Mouse (Mus musculus) midbrain, embryonic 14.5 days (tissue): ENCODE data around the gene 2410015M20Rik. TPM values are rescaled to one million over a fixed set of nuclear protein-coding genes. Genes with fewer than 3 reads are reported as not detected.
A peak's percentile ranks its signal among the peaks of the same experiment; 100 is the strongest.

Experiments used
- ATAC-seq: fragments of 200-750 bp; cut with Nextera tagmentation; 2 replicates; pipeline ENCODE4 v1.8.0; 2017; ENCODE audit warnings: moderate number of reproducible peaks, moderate library complexity; ENCODE audit not compliant: low FRiP score, low TSS enrichment
- DNase-seq: peaks from one replicate; pipeline ENCODE4 v3.0.0-alpha.2; 2015
- H3K27ac ChIP-seq: fragments of 300-500 bp; sonication (generic); replicated peaks from 2 replicates; pipeline ENCODE4 v1.5.1; 2014; ENCODE audit warnings: mild to moderate bottlenecking, low read depth, low read length, moderate library complexity
- H3K27me3 ChIP-seq: fragments of 300-500 bp; sonication (generic); 2 replicates; pipeline ENCODE4 v1.6.1; 2014; ENCODE audit warnings: low read length, control low read depth, mixed read lengths; ENCODE audit not compliant: control insufficient read depth, insufficient read depth
- H3K36me3 ChIP-seq: fragments of 300-500 bp; sonication (generic); 2 replicates; pipeline ENCODE4 v1.6.1; 2014; ENCODE audit warnings: low read length, control low read depth; ENCODE audit not compliant: control insufficient read depth, insufficient read depth
- H3K4me1 ChIP-seq: fragments of 300-500 bp; sonication (generic); 2 replicates; pipeline ENCODE4 v1.6.1; 2014; ENCODE audit warnings: mild to moderate bottlenecking, antibody characterized with exemption, low read length, control low read depth; ENCODE audit not compliant: control insufficient read depth, insufficient read depth
- H3K4me2 ChIP-seq: fragments of 300-500 bp; sonication (generic); 2 replicates; pipeline ENCODE4 v1.6.1; 2014; ENCODE audit warnings: mild to moderate bottlenecking, low read length, moderate library complexity
- H3K4me3 ChIP-seq: fragments of 300-500 bp; sonication (generic); replicated peaks from 2 replicates; pipeline ENCODE4 v1.5.1; 2014; ENCODE audit warnings: low read depth, low read length
- H3K9ac ChIP-seq: fragments of 300-500 bp; sonication (generic); replicated peaks from 2 replicates; pipeline ENCODE4 v1.6.1; 2014; ENCODE audit warnings: mild to moderate bottlenecking, low read length, moderate library complexity
- H3K9me3 ChIP-seq: fragments of 300-500 bp; sonication (generic); 2 replicates; pipeline ENCODE4 v1.6.1; 2016; ENCODE audit warnings: low read length, control low read depth, mixed read lengths; ENCODE audit not compliant: control insufficient read depth
- WGBS: fragments of 180-500 bp; shearing (Covaris S2); extraction: QIAGEN DNeasy Blood & Tissue Kit; methylation state at CpG from one replicate; pipeline ENCODE4 v1.1.7; 2014; 5-methylcytosine and 5-hydroxymethylcytosine counted together
- polyA plus RNA-seq: library from polyadenylated mRNA; unstranded; fragments of >200 nt; fragmentation: Nextera tagmentation; extraction: Ambion mirVana; gene quantifications from 2 replicates; pipeline ENCODE4 v1.2.1, GENCODE M21; 2014

Gene 2410015M20Rik
- polyA plus RNA-seq, 1 experiment from 2014 or later = 195 TPM

- DNase-seq (no peak), ATAC-seq (no peak)
- H3K27me3 ChIP-seq = no peaks in the 10 kb centered on the region
- H3K4me1 ChIP-seq = peaks cover 27% of the 10 kb centered on the region
- H3K9ac ChIP-seq = no peak overlapping the region
- no peaks in the 10 kb centered on the region for H3K9me3 ChIP-seq
- H3K27ac ChIP-seq = no peak overlapping the region
- H3K4me2 ChIP-seq = 0 out of 2 replicates have a peak overlapping the region, but pooled peaks have one; percentile 5
- 68% methylated on average over 1 of the region's 1 CpGs for WGBS
- H3K4me3 ChIP-seq = no peak overlapping the region
- peaks cover 64% of the 10 kb centered on the region for H3K36me3 ChIP-seq
Observed at GRCm38 (mm10) chr17:56587773-56588172, 21.8 kb downstream of the 2410015M20Rik start.

- Histone ChIP-seq H3K27ac (peak overlapping the region; percentile 91), H3K9me3 (no peaks in the 10 kb centered on the region), H3K36me3 (peaks cover 65% of the 10 kb centered on the region), H3K4me2 (peak overlapping the region; percentile 78), H3K27me3 (no peaks in the 10 kb centered on the region), H3K9ac (peak overlapping the region; percentile 83), H3K4me3 (peak overlapping the region; percentile 93), H3K4me1 (peaks cover 37% of the 10 kb centered on the region)
- ATAC-seq (peak; percentile 21; the same call in 1 of the 2 replicates), DNase-seq (peak; percentile 68)
- WGBS = under 1% methylated on average over 61 of the region's 61 CpGs
Observed at GRCm38 (mm10) chr17:56585171-56585821, 24.3 kb downstream of the 2410015M20Rik start.

GRCm38 (mm10) chr17:56584257-56585130 lies 25.1 kb downstream of the 2410015M20Rik start, which contains the start of the genes Safb2 and Safb:
Gene Safb2, minus strand, starts transcription at chr17:56584585.
Gene Safb, plus strand, starts transcription at chr17:56584825.
- Histone ChIP-seq H3K4me1 (peaks cover 37% of the 10 kb centered on the region), H3K36me3 (peaks cover 61% of the 10 kb centered on the region), H3K9ac (peak within 1 kb of the TSS; percentile 83), H3K27me3 (no peaks in the 10 kb centered on the region), H3K27ac (peak within 1 kb of the TSS; percentile 91), H3K4me3 (peak within 1 kb of the TSS; percentile 93), H3K9me3 (no peaks in the 10 kb centered on the region), H3K4me2 (peak within 1 kb of the TSS; percentile 94)
- under 1% methylated on average over 97 of the region's 101 CpGs for WGBS
- ATAC-seq (peak; percentile 95), DNase-seq (peak; percentile 100)

- Histone ChIP-seq H3K4me3 (peak overlapping the region; percentile 93), H3K36me3 (peaks cover 61% of the 10 kb centered on the region), H3K4me1 (peaks cover 37% of the 10 kb centered on the region), H3K27me3 (no peaks in the 10 kb centered on the region), H3K9me3 (no peaks in the 10 kb centered on the region), H3K9ac (peak overlapping the region; percentile 72), H3K4me2 (peak overlapping the region; percentile 94), H3K27ac (peak overlapping the region; percentile 91)
- ATAC-seq (no peak), DNase-seq (peak; percentile 14)
- WGBS = 5% methylated on average over 33 of the region's 33 CpGs
Observed at GRCm38 (mm10) chr17:56583611-56584256, 25.8 kb downstream of the 2410015M20Rik start.

- 74% methylated on average over 1 of the region's 1 CpGs for WGBS
- no peak for ATAC-seq
- peak overlapping the region; percentile 93 for H3K4me3 ChIP-seq
- H3K9ac ChIP-seq = peak overlapping the region; percentile 72
- DNase-seq = no peak
- peaks cover 61% of the 10 kb centered on the region for H3K36me3 ChIP-seq
- H3K4me1 ChIP-seq = peaks cover 37% of the 10 kb centered on the region
- H3K9me3 ChIP-seq = no peaks in the 10 kb centered on the region
- no peaks in the 10 kb centered on the region for H3K27me3 ChIP-seq
- no peak overlapping the region for H3K27ac ChIP-seq
- H3K4me2 ChIP-seq = peak overlapping the region; percentile 94
Observed at GRCm38 (mm10) chr17:56583071-56583470, 26.5 kb downstream of the 2410015M20Rik start.

- WGBS = 94% methylated on average over 3 of the region's 3 CpGs
- no peaks in the 10 kb centered on the region for H3K9me3 ChIP-seq
- H3K9ac ChIP-seq = no peak overlapping the region
- no peaks in the 10 kb centered on the region for H3K27me3 ChIP-seq
- H3K36me3 ChIP-seq = peaks cover 91% of the 10 kb centered on the region
- DNase-seq = no peak
- no peak overlapping the region for H3K4me2 ChIP-seq
- no peak overlapping the region for H3K4me3 ChIP-seq
- no peaks in the 10 kb centered on the region for H3K4me1 ChIP-seq
- H3K27ac ChIP-seq = no peak overlapping the region
- no peak for ATAC-seq
Observed at GRCm38 (mm10) chr17:56572939-56573338, 36.6 kb downstream of the 2410015M20Rik start.

GRCm38 (mm10) chr17:56572154-56572553 lies 37.4 kb downstream of the 2410015M20Rik start:
- peak; percentile 36 for DNase-seq
- peaks cover 91% of the 10 kb centered on the region for H3K36me3 ChIP-seq
- H3K9me3 ChIP-seq = no peaks in the 10 kb centered on the region
- ATAC-seq = no peak
- H3K4me1 ChIP-seq = no peaks in the 10 kb centered on the region
- H3K27me3 ChIP-seq = no peaks in the 10 kb centered on the region
- H3K27ac ChIP-seq = 0 out of 2 replicates have a peak overlapping the region, but pooled peaks have one; percentile 13
- WGBS = 63% methylated on average over 1 of the region's 1 CpGs
- no peak overlapping the region for H3K9ac ChIP-seq
- H3K4me2 ChIP-seq = no peak overlapping the region
- no peak overlapping the region for H3K4me3 ChIP-seq

- ATAC-seq (no peak), DNase-seq (no peak)
- no peaks in the 10 kb centered on the region for H3K9me3 ChIP-seq
- no peak overlapping the region for H3K27ac ChIP-seq
- no peaks in the 10 kb centered on the region for H3K27me3 ChIP-seq
- no peaks in the 10 kb centered on the region for H3K4me1 ChIP-seq
- peaks cover 98% of the 10 kb centered on the region for H3K36me3 ChIP-seq
- no peak overlapping the region for H3K4me2 ChIP-seq
- H3K4me3 ChIP-seq = no peak overlapping the region
- H3K9ac ChIP-seq = no peak overlapping the region
- WGBS = 91% methylated on average over 4 of the region's 4 CpGs
Observed at GRCm38 (mm10) chr17:56570287-56570686, 39.3 kb downstream of the 2410015M20Rik start.
